Mouse (Mus musculus) brain, embryonic 14.5 days (tissue): ENCODE data around the gene Mllt10. TPM values are rescaled to one million over a fixed set of nuclear protein-coding genes. Genes with fewer than 3 reads are reported as not detected.

ENCODE experiments used
- DNase-seq: peaks from one replicate; pipeline ENCODE4 v3.0.0-alpha.2; 2011; ENCODE audit warnings: low read depth
- CTCF ChIP-seq: fragments of 200-500 bp; IDR thresholded peaks from 2 replicates; pipeline ENCODE4 v1.5.1; 2012; ENCODE audit warnings: inconsistent platforms, mild to moderate bottlenecking, moderate library complexity, borderline replicate concordance; ENCODE audit not compliant: insufficient read depth, insufficient read length; ENCODE audit errors: extremely low read depth
- POLR2A ChIP-seq: fragments of 200-500 bp; IDR thresholded peaks from 2 replicates; pipeline ENCODE4 v1.6.1; 2012; ENCODE audit warnings: mild to moderate bottlenecking, inconsistent platforms, borderline replicate concordance; ENCODE audit not compliant: poor library complexity, insufficient read depth, insufficient read length, severe bottlenecking; ENCODE audit errors: extremely low read depth
- polyA plus RNA-seq: library from polyadenylated mRNA; depleted of rRNA; stranded (reverse); fragments of >200 nt; gene quantifications from 2 replicates; pipeline ENCODE4 v1.2.3, GENCODE M21; 2012

The Mllt10 gene
- polyA plus RNA-seq, 1 experiment = 49.4 TPM

DNA sequence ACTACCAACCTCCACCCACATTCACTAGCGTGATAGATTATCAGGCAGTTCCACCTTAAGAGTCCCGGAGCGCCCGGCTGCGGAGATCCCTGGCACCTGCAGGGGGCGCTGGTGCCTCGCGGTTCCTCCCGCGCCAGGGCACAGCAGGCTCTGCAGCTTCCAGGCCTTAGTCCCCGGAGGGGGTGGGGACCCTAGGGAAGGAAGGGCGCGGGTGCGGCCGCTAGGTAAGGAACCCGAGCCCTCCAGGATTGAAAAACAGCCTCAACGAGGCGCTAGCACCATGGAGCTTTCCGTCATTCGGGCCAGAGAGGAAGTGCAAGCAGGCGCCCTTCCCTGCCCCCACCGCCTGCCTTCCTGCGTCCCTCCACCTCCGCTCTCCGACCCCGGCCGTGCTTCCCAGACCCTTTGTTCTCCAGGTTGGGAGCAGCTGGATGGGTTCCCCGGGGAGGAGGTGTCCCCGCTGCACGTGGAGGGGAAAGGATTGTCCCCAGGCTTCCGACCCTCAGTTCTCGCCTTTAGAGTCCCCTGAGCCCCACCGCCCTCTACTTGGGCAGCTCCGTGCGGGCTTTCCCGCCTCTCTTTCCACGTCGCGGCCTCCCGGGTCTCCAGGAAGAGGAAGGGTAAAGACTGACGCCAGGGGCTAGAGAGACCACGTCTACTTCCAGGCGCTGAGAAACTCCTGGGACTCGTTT, 27.4 kb upstream of the Mllt10 start:
- peak; percentile 98 for DNase-seq
- peak; percentile 74; the same call in 1 of the 2 replicates for TF ChIP-seq POLR2A
- TF ChIP-seq CTCF = peak; percentile 93

DNA sequence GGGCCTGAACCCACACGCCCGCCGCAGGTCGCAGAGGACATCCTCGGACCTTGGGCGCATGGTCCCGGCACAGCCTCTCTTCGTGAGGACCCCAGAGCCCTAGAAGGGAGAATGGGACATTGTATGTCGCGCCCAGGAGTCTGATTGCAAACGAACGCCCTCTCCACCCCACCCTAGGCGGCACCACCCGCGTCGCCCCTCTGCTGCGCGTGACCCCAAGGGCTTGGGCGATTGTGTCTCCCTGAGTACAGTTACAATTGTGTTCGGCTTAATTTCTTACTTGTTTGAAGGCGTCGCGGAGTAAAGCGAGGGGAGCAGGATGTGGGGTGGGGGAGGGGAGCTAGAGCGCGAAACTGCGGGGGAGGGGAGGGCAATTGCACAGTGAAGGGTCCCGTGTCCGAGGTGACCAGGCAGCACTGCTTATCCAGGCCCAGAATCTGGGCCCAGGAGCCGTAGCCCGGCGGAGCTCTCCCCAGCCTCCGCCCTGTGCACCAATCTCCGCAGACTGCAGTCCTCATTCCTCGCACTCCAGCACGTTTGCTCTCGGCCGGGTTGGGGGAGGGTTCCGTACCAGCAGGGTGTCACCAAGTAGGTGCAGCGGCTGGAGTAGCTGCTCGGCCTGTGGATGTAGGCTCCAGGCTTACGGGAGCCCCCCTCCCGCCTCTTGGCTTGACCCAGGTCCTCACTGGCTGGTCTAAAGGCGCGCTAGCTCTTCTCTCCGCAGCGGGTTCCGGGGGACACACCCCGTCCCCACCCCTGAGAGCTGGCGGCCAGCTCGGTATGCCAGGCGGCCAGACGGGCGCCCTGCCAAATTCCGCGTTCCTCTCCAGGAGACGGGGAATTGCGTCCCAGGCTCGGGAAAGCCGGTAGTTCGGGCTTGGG, 26.7 kb upstream of the Mllt10 start:
- DNase-seq = peak; percentile 96
- no peak for TF ChIP-seq CTCF
- peak; percentile 26; the same call in 1 of the 2 replicates for TF ChIP-seq POLR2A

DNA sequence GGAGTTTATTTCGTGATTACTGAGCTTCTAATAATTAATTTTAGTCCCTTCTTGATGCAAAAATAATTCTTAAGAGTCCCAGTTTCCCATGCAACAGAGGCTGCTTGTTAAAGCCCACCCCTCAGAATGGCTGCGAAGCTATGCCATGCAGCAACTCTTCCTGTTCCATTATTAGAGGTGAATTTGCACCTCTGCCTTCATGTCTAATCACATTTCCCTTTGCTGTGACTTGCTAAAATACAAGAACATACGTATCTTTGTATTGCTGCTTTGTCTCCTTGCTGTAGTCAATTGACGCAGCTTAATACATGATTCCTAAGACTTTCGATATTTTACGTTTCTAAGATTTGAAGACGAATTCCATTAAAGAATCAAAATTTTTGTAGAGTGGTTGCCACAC, 25.4 kb upstream of the Mllt10 start:
- peak; percentile 74 for DNase-seq
- no peak for TF ChIP-seq CTCF
- no peak for TF ChIP-seq POLR2A

DNA sequence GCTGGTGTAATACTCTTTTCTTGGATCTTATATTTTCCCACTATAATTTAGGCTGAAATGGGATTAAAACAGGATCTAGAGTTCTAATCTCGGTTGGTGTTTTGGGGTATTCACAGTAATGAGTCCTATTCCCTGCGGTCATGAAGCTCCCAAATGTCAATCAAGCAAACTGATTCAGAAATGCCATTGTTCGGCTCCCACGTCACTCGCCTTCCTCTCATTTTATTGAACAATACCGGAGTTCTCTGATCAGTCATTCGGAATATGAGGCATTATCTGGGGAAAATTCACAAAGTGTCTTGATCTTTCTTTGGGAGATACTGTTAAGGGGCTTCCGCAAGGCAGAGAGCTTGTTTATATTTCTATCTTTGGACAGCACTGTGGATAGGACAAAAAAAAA, 24.5 kb upstream of the Mllt10 start:
- DNase-seq = peak; percentile 90
- TF ChIP-seq POLR2A (no peak), CTCF (no peak)

GRCm38 (mm10) chr2:18031271-18031821, 23.7 kb upstream of the Mllt10 start:
- peak; percentile 81 for DNase-seq
- TF ChIP-seq POLR2A (no peak), CTCF (no peak)

GRCm38 (mm10) chr2:18031831-18032537, 23.1 kb upstream of the Mllt10 start:
- DNase-seq = peak; percentile 79
- no peak for TF ChIP-seq POLR2A
- TF ChIP-seq CTCF = no peak

DNA sequence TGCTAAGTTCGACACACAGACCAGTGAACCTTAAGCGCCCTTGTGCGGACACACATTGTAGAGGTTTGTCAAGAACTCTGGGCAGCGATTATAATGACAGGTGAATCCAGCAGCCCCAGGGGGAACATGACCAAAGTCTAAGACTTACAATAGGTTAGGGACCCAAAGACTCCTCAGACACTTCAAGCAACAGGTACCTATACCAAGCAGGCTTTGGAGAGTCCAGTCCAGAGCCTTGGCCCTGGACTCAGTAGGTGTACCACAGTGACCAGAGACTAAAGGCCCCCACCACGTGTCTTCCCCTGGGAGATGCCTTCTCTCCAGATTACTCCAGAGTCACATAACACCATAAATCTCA, 22.5 kb upstream of the Mllt10 start:
- TF ChIP-seq POLR2A (no peak), CTCF (no peak)
- DNase-seq = peak; percentile 59

DNA sequence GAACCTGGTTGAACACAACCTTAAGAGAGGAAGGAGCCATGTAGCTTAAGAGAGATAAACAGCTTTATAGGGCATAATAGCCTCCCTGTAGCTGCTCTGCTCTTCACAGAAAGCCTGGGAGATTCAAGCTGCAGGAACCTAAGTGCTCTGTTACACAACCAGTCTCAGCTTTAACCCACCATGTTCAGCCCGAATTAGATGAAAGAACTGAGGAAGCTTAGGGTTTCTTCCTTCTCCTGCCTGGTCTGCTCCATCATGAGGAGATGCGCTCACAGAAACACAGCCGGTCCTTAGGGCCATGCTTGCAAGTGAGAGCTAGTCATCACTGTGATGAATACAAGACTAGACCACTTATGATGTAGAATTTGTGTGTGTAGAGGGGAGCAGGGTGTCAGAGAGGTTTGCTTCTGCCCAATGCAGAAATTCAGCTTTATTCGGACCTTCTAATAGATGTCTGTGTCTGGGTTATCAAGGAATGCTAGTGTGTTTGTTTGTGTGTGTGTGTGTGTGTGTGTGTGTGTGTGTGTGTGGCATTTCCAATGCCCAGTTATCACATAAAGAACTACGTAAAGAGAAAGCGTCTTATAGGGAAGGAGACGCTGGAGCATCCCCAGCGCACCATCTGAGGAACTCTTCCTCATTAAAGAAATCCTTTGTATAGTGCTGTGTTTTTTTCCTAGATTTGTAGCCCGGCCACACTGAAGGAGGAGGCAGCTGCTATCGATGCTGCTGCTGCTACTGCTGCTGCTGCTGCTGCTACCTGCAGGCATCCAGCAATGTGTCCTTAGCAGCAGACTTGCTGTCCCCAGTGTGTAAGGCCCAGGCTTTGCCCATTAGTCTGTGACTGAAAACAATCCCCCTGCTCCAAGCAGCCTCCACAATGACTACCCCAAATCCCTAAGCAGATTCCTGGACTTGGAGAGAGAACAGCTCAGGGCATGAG, 21.6 kb upstream of the Mllt10 start:
- peak; percentile 86 for DNase-seq
- no peak for TF ChIP-seq POLR2A
- no peak for TF ChIP-seq CTCF

- DNase-seq = peak; percentile 59
Observed at GRCm38 (mm10) chr2:18034371-18035250, 20.4 kb upstream of the Mllt10 start.

More at GRCm38 (mm10) chr2:18034371-18035250, 20.4 kb upstream of the Mllt10 start:
- TF ChIP-seq POLR2A = no peak
- TF ChIP-seq CTCF = no peak
